Mouse (Mus musculus): ENCODE results near the gene Foxd3.

Foxd3 gene

DNA sequence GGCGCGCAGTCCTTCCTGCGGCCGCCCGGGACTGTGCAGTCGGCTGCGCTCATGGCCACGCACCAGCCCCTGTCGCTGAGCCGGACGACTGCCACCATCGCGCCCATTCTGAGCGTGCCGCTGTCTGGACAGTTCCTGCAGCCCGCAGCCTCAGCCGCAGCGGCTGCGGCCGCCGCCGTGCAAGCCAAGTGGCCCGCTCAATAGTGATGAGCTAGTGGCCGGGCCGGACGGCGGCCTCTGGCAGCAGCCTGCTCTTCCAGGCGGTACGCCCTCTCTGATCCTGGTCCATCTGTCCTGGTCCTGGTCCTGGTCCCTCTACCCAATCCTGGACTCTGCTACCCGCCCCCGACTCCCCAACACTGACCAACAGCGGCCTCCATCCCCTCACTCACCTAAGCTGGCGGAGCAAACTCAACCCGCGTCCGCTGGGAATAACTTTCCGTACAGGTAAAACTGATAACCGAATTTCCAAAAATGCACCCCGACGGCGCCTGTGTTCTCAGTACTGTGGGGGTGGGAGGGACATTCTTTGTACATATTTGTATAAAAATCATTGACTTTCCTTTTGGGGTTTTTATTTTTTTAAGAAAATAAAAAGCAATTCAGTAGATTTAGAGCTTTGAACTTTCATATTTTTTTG lies 1.9 kb downstream of the Foxd3 start:
- DNase-seq, result no peak

DNA sequence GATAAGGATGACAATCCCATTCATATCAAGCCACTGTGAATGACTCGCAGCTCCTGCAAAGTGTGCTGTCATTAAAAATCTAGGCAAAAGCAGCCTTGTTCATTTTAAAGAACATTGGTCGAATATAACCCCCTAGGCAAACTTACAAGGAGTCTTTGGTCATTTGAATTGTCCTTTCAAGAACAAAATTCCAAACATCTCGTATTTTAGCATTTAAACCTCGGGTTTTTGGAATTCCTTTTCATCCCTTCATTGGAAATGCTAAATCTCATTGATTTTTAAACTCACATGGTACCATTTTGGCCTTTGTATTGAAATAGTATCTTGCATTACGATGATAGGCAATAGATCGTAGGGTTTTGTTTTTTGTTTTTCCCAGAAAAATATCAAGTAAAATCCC lies 2.8 kb downstream of the Foxd3 start:
- no peak for DNase-seq

DNA sequence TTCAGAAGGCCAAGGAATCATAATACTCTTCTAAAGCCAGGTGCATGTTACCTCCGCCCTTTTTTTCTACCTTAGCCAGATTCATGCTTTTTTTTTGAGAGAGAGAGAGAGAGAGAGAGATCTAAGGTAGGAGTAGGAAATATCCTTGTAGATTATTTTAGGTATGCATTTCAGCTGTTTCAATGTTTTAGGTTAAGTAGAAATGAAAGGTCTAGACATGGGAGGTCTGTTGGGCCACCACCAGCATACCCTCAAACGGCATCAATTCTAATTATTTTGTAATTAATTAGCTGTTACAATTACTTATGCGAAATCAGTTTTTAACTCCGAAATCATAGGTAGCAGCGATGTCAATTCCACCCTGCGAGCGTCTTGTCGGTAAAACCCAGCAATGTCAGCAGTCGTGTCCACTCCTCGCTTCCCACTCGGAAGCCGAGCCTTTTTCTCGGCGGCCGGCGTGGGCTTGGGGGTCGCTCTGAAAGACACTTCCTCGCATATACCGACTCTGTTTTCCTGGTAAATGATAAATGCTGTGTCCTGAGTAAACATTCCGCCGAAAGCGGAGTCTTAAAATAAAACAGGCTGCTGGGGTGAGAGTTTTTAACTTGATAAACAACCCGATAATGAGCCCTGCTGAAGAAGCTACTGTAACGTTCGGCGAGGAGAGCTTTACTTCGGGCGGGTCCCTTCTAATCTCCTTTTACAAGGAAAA lies 3.4 kb downstream of the Foxd3 start:
- DNase-seq, result no peak

DNA sequence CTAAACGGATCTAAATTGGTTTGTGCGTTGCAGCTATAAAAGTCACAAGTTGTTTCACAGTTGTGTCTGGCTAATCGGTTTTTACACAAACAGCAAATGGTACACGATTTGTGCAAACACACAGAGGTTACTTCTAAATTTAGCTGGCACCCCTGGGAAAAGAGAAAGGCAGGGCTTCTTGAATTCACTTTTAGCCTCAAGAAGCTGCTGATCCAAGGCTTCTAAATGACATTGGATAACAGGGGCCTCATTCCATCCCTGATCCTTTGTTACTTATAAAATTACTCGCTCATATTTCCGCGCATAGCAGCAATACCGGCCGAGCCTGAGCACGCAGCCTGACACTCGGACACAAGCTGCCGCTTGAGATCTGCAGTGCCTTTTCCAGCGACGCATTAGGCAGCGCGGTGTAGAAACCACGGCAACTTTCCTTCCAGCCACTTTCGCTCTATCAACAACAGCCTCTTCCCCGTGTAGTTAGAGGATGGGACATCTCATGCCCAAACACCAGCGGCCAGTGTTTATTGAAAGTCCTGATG lies 4.0 kb downstream of the Foxd3 start:
- DNase-seq, result no peak

DNA sequence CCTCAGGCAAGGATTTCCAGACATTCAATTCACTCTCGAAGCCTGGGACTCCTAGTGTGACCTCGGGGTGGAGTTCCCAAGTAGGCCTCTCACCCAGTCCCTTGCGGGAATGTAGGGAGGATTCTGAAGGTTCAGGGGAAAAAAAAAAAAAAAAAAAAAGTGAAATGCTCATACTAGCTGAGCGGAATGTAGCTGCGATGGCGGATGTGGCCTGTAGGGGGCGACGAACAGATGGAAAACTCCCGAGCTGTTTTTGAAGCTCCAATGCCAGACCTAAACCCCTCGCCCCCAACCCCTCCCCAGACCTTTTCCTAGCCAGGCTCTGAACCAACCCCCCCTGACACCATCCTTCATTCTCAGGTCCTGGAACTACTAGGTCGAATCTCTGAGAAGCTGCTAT lies 4.9 kb downstream of the Foxd3 start:
- DNase-seq, result peak; percentile 77

DNA sequence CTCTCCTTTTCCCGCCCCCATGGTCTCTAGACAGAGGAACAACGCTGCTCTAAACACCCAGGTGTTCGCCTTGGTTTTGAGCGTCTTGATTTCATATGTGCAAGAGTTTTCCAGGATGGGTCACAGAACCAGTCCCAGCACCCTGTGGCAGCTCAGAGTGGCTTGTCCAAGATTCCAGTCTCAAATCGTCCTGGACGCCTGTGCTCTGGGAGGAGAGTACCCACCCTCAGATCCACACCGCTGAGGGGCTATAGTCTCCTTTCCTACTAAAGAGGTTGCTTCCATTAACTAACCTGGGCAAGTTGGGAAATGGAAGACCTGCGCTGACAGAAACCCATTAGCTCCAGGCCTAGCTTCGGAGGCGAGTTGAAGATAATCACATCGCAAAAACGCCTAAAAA lies 5.9 kb downstream of the Foxd3 start:
- DNase-seq, result no peak

DNA sequence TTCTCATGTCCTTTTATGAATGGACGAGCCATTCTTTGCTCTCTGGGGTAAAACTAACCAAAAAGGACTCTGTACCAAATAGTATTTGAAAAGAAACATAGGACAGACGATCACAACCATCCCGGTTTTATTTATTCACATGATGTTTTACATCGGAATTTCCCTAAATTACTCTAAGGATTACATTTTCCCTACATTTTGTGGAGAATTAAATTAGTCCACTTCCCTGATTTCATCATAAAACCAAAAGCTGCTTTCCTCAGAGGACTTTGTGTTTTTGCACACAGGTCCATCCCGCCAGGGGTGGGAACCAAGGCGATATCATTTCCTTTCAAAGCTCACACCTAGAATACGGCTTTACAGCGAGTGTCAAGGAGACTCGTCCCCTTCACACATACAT lies 6.3 kb downstream of the Foxd3 start:
- DNase-seq, result no peak

DNA sequence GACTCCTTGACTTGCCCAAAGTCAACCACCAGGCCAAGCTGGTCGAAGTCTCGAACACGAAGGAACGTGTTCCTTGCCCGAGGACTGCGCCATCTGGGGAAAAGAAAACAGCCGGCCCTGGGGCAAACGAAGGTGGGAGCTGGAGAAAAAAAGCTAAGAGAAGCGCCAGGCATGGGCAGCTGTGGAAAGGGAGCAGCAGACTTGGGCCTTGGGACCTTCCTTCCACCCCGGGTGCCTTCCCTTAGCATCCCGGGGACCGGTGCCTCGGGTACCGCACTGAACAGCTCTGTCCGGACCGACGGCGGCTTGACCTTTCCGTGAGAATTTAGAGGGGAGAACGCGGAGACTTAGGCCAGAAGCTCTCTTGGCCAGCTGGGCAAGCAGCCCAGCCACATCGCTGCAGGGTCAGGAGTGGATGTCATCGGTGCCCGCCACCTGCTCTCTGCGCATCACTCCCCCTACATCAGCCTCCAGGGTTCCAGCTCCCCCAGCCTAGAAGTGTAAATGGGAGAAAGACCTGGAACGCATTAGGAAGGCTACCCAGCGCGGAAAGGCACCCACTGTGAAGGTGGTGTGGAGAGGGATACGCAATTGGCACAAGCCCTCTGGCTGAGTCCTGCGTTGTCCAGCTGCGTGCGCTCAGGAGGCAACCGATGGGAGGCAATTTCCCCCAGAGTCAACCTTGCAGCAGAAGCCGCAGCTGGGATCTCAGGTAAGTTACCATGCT lies 6.9 kb downstream of the Foxd3 start:
- no peak for DNase-seq

DNA sequence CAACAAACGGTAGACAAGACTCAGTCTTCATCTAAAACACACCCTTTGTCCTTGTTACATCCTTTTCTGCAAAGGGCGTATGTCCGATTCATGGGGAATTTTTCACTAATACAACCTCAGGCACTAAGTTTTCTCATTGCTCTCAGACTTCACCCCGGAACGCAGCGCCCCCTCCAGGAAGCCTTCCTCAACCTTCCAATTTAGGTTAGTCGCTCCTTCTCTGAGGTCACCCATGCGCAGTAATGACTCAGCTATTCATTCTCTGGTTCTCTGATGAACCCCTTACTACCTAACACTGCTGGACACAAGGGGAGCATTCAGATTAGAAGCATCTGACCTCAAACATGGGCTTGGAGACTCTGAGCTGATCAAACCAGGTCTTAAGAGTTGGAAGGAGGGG lies 7.6 kb downstream of the Foxd3 start:
- no peak for DNase-seq

DNA sequence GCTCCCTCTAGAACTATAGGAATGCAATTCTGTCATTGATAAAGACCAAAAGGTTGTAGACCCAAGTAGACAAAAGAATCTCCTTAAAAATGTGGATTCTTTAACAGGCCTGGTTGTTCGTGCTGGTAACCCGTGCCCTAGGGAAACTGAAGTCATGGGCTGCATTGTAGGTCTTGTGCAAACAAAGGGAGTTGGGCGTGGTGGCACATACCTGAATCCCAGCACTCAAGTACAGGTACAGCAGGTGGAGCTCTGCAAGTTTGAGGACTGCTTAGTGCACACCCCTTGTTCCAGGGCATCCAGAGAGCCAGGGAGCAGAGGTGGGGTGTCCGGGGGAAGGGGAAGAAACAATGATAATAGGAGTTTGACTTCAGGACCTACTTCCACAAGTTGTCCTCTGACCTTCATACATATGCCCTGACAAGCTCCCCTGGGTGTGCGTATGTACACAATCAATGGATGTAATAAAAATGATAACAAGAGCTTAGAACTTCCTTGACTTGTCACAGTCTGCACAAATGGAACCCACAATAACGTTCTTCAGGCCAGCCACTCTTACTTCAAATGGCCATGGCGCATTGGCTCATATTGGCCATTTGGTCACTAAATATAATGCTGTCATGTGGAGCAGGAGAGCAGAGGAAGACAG lies 14.2 kb downstream of the Foxd3 start:
- no peak for DNase-seq

DNA sequence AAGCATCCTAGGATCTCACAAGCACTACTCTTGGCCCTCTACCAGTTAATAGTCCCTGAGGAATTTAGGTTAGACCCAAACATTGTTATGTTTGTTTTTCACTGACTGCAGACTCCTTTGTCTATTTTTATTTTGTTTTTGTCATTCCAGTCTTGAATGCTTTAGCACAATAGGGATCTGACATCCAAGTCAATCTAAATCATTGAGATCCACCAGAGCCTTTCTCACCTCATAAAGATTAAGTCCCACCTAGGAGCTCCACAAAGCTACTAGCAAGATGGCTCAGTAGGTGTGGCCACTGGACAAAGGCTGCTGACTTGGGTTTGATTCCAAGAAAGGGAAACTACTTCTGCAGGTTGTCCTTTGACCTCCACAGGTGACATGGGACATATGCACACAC lies 19.1 kb downstream of the Foxd3 start:
- no peak for DNase-seq

DNA sequence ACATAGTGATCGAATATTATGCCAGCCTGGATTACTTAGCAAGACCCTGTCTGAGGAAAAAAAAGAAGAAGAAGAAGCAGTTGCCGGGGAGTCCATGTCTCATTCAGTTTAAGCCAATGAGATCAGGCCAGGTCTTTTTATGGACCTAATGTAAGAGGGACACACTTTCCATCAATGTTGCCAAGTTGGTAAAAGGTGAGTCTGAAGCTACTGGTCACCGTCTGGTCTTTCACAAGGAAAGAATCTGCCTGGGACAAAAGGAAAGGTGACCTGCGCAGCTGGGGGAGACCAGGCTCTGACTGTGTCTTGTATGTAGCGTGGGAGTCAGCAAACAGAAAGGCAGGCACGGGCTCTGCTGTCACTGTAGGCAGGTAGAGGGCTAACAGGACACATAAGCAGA lies 27.8 kb downstream of the Foxd3 start:
- DNase-seq, result no peak

DNA sequence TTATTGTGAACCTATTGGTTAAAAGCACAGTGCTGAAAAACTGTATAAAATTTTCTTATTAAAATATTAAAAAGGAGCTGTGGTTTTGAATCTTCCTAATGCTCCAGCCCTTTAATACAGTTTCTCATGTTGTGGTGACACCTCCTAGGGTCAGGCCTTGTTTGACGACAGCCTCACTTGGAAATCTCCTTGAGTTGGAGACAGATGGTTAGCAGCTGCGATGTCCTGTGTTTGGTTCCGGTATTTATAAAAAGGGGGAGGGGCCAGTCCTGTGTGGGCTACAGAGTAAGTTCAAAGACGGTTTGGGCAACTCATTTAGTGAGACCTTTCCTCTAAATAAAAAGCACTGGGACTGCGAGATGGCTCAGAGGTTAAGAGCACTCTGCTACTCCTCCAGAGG lies 30.2 kb downstream of the Foxd3 start:
- peak; percentile 38 for DNase-seq
